Mouse (Mus musculus): ENCODE data around the gene Hspb1. TPM values are rescaled to one million over a fixed set of nuclear protein-coding genes. Genes with fewer than 3 reads are reported as not detected.
A peak's percentile ranks its signal among the peaks of the same experiment; 100 is the strongest.

The Hspb1 gene
- total RNA-seq (2021) = 1 to 10 TPM; 3.2 to 3.7 TPM

DNA sequence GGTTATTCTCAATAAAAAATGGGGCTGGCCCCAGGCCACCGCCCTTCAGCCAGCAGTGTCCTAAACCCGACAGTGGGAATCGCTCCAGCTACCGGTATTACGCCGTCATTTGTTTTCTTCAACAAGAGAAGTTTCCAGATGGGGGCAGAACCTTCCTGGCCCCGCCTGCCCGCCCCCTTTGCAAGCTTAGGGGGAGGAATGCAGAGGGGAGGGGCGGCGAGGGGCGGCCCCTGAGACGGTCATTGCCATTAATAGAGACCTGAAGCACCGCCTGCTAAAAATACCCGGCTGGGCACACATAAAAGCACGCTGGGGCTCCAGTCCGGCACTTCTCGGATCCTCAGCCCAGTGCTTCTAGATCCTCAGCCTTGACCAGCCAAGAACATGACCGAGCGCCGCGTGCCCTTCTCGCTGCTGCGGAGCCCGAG, at the start of gene Hspb1:
TSS of gene Hspb1 (plus strand) at position 245 of the 428 bp plus-strand sequence.
- DNase-seq = peak; percentile 26
- intact Hi-C loops (cut with DNase I) = no loop called here

DNA sequence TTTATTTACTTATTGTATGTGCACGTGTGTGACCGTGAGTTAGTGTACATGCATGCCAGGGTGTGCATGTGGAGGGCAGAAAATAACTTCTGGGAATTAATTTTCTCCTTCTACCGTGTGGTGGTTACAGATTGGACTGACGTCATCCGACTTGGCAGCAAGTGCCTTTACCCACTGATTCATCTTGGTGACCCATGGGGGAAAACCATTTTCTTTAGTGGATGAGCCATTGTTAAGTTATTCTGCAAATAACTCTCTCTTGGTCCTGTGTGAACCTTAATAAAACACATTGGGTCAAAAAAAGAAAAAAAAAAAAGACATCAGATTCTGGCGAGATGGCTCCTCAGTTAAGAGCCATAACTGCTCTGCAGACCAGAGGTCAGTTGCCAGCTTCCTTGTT, 46.1 kb upstream of the Hspb1 start:
- intact Hi-C loops (cut with DNase I) = no loop called here
- no peak for DNase-seq

DNA sequence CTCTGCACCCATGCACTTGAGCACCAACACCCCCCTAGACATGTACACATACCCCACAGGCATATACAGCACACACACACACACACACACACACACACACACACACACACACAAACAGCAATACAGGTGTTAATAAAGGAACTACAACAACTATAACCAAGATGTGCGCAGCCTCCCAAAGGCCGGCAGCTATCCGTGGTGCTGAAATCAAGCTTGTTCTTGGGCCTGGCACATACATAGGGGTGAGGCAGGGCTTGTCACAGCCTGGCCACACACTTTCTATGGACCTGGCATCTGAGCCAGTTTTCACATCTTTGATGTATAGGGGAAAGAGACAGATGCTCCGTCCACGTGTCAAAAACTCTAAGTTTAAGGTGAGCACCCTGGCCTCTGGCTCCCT, 44.3 kb upstream of the Hspb1 start:
- DNase-seq = no peak
- intact Hi-C loops (cut with DNase I) = no loop called here

DNA sequence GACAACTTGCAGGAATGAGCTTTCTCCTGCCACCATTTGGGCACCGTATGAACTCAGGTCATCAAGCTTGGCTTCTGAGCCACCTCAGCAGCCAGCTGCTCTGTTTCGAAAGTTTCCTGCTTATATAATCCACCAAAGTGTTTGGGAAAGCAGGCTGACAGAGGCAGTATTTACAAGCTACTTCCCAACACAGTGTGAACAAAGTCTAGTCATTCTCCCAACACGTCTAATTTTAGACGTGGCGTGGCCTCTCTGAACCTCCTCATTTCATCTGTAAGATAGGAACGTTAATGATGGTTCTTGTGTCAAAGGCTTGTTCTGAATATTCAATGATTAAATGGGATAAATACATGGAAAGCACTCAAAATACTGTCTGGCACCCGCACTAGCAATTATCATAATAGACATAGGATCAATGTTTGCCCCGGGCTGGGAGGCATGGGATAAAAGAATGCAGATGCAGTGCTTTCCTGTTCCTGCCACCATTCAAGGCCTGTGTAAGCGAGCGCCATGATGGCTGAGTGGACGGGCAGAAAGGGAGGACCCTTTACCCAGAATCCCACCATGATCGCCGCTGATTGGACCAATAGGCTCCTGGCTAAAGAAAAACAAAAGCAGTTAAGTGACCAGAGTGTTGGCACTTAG, 41.9 kb upstream of the Hspb1 start:
- no peak for DNase-seq
- intact Hi-C loops (cut with DNase I) = no loop called here

DNA sequence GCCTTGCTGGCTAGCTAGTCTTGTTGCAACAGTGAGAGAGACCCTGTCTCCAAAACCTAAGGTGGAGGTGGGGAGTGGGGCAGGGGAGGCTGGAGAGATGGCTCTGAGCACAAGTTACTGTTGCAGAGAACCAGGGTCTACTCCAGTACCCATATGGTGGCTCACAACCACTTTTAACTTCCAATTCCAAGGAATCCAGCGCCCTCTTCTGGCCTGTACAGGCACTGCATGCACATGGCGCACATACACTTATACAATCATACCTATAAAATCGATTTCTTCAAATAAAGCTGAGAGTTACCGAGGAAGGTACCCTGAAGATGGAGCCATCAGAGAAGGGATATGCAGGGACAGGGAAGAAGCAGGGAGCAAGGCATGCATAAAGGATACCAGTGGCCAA, 40.3 kb upstream of the Hspb1 start:
- DNase-seq = no peak
- intact Hi-C loops (cut with DNase I) = no loop called here

DNA sequence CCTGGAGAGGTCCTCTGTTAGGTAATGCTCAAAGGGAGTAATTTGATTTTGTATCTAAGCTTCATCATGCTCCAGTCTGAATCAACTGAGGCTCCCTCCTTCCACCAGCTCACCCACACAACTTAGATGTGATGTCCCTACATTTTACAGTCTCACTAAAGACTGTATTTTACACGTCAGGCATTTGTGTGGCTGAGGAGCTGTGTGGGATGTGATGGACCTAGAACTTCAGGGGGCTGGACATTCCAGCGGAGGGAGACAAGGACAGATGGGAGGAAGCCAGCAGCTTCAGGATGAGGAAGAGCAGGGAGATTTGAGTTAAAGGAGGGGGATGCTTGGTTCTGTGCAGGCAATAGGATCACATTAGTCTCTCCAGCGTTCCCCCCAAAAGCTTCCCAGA, 39.8 kb upstream of the Hspb1 start:
- intact Hi-C loops (cut with DNase I) = no loop called here
- no peak for DNase-seq

DNA sequence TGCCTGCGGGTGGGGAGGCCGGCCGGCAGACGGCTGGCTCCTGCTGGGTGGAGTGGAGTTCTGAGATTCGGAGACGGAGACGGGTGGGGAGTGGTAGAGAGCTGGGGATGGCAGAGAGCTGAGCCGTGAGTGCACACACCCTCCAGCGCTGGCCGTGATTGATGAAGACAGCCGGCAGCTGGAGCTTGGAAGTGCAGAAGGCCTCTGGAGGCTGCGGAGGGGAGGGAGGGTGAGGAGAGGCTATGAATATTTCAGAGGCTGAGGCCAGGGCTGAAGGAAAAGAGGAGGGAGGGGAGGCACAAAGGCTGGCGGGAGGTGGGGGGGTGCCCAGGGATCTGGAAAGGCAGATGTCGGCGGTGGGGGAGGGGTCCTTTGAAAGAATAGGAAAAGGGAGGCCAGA, 36.7 kb upstream of the Hspb1 start:
- DNase-seq = peak; percentile 83
- intact Hi-C loops (cut with DNase I) = no loop called here

DNA sequence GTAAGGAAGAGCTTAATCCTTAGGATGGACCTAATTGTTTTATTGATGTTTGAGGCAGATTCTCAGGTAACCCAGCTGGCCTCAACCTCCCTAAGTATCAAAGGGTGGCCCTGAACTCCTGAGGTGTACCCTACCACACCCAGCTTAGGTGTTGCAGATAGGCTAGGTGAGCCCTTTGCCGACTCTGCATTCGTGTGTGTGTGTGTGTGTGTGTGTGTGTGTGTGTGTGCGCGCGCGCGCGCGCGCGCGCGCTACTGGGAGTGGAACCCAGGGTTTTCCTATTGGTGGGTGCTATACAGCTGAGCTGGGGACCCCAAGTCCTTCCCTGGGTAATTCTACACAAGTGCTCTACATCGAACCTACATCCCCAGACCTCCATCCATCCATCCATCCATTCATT, 36.2 kb upstream of the Hspb1 start:
- intact Hi-C loops (cut with DNase I) = no loop called here
- DNase-seq = no peak

DNA sequence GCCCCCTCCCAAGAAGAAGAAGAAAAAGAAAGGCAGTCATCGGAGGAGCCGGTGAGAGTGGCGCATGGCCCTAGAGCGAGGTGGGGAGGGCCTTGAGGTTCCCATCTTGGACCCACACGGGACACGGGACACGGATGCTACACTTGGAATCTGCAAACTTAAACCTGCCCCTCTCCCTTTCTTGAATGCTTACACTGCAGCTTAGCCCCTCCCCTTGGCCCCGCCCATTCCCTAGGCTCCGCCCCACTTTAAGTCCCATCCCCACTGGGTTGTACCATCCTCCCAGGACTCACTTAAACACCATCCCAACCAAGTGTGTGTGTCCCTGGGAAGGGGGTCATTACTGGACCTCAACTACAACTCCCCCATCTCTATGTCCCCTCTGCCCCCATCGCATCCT, 35.3 kb upstream of the Hspb1 start:
- no peak for DNase-seq
- intact Hi-C loops (cut with DNase I) = no loop called here

DNA sequence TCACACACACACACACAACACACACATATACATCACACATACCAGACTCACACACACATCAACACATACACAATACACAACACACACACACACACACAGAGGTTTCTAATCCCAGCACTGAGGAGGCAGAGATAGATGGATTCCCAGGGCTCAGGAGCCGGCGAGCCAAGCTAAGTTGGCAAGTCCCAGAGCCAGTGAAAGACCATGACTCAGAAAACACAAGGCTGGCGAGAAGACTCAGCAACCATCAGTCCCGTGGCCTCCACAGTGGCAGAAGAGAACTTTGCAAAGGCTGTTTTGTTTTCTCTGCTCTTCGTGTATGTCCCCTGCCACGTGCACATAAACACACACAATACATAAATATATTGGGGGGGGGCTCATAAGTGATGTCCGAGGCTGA, 34.0 kb upstream of the Hspb1 start:
- intact Hi-C loops (cut with DNase I) = no loop called here
- DNase-seq = no peak

DNA sequence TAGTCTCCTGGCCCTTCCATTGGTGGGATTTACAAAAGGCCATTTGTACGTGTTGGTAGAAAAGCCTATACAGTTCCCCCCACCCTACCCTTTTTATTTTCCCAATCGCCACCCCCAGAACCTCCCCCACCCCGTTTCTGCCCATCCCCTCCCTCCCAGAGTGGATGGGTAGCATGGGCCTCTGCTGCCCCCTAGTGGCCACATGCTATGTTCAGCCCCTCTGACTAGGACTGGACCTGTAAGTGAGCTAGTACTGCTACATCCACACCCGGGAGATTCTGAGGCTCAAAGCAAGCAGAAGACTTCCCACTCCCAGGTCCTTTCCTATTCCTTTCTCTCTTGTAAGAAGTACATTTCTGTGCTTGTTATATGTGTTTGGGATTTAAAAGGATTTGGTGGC, 32.6 kb upstream of the Hspb1 start:
- intact Hi-C loops (cut with DNase I) = loop anchor here (5.0 kb wide), 1 partner anchor 58 kb away; no protein-coding TSS in a partner anchor
- DNase-seq = peak; percentile 87

DNA sequence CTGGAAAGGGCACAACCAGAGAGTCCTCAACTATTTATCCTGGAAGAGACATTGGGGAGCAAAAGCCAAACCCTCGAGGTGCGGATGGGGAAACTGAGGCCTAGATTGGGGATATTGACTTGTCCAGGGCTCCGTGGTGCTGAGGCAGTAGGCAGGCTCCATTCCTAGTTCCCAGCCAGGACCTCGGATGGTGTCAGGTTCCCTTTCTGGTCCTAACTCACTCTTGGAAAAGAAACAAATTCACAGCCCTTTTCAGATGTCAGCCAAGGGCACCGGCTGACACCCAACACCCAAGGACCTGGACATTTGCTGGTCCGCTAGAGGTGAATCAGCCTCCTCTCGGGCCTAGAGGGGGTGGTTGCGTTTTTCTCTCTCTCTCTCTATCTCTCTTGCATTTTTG, 21.1 kb upstream of the Hspb1 start:
- DNase-seq = no peak
- intact Hi-C loops (cut with DNase I) = no loop called here

DNA sequence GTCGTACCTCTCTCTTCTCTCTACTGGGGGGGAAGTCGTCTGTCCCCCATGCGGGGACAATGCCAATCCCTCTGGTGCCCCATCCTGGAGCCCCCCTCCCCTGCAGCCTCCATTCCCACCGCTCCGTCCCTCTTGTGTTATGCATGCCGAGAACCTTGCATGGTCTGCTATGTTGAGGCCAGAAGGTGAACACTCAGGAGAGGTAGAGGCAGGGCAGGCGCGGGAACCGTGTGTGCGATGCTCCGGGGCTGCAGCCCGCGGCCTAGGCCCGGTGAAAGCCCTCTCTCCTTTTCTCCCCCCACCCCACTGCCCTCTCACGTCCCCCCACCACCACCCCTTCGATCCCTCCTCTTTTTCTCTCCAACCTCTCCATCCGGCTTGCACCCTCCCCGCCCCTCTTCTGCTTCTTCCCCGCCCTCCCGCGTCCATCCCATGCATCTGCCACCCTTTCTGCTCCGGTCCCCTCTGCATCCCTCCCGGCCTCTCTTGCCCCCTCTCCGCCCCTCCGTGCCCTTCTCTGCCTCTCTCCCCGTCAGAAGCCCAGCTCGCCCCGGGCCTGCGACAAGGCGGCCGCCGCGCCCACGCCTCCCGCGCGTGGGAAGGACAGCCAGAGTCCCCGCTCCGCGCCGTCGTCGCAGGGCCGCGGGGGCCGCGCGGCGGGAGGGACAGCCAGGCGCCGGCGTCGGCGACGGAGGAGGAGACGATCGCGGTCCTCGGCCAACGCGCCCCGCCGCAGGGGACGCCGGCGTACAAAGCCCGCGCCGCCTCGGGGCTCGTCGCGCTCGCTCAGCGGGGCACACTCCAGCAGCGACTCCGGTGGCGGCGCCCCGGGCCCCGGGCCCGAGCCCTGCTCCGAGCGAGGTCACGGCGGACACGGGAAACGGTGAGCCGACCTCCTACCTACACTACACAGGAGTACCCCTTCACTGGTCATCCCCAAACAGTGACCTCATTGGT, 19.8 kb upstream of the Hspb1 start:
- no peak for DNase-seq
- intact Hi-C loops (cut with DNase I) = no loop called here

DNA sequence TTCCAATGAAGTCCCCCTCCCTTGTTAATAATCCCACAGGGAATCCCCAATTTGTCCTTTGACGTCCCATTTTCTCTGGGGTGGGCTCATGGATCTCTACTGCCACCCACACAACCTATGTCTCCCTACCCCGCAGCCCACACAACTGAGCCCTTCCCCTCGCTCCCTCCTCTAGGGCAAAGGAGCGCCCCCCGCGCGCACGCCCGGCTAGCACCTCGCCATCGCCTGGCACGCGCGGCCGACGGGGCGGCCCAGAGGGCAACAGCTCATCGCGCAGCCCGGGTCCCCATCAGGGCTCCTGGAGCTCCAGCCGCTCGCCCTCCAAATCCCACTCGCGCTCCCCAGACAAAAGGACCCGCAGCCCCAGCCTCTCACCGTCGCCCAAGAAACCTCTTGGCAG, 19.1 kb upstream of the Hspb1 start:
- intact Hi-C loops (cut with DNase I) = no loop called here
- no peak for DNase-seq

DNA sequence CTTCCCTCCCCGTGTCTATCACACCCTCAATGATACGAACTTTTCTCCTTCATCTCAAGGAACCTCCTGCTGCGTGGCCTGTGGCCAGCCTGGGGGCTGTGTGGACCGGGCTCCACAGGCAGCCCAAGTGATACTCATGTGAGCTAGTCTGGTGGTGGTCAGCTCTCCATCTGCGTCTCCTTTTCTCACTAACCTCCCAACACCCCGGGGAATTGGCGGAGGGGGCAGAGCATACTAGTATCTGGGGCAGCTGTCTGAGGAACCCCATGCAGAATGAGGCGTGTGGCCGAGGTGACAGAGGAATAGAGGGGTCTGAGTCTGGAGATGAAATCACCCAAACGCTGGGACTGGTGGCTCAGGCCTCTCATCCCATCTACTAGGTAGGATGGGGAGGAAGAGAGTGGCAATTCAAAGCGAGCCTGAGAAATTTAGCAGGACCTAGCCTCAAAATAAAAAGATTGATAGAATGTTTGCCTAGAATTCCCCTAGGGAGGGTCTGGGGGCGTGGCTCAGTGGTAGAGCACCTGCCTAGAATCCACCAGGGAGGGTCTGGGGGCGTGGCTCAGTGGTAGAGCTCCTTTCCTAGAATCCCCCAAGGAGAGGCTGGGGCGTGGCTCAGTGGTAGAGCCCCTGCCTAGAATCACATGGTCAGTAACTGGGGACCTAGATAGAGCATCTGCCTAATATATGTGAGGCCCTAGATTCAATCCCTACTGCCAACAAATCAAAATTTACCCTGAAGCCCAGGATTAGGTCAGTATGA, 17.9 kb upstream of the Hspb1 start:
- intact Hi-C loops (cut with DNase I) = no loop called here
- no peak for DNase-seq

DNA sequence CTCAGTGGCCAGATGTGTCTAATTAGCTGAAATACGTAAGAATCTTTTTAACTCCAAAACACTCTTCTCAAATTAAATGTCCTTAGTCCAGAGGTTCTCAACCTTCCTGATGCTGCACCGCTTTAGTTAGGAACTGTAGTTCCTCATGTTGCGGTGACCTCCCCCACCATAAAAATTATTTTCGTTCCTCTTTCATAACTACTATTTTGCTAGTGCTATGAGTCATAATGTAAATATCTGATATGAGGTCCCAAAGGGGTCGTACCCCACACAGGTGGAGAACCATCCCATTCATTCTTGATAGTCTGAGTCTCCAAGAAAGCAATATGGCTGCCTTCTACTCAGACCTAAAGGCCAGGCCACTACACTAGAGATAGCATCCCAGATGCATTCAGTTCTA, 17.2 kb upstream of the Hspb1 start:
- no peak for DNase-seq
- intact Hi-C loops (cut with DNase I) = no loop called here

DNA sequence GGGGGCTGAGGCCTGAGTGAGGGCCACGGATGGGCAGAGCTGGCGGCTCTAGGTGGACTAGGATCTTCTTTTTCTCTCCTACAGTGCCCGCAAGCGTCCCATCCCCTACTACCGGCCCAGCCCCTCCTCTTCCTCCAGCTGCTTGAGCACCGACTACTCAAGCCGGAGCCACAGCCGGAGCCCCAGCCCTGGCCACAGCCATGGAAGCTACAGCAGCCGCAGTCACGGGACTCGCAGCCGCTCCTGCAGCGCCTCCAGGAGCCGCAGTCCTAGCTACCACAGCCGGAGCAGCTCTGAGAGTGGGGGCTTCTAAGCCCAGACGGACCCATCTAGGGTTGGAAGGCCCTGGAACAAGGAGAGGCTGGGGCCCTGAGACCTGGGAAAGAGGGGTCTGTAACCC, 14.7 kb upstream of the Hspb1 start:
- intact Hi-C loops (cut with DNase I) = no loop called here
- no peak for DNase-seq

DNA sequence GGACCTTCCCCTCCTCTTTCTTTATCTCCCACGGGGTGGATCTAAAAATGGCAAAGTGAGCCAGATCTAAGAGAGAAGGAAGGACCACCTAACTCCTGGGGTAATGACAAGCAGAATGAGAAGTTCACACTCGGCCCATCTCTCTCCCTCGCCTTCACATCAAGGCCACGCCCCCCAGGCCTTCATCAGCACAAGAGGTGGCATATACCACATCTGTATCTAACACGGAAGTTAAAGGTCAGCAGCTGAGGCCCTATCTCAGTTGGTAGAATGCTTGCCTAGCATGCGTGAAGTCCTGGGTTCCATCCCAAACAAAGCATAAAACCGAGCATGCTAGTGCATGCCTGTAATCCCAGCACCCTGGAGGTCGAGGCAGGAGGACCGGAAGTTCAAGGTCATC, 14.0 kb upstream of the Hspb1 start:
- DNase-seq = no peak
- intact Hi-C loops (cut with DNase I) = no loop called here

DNA sequence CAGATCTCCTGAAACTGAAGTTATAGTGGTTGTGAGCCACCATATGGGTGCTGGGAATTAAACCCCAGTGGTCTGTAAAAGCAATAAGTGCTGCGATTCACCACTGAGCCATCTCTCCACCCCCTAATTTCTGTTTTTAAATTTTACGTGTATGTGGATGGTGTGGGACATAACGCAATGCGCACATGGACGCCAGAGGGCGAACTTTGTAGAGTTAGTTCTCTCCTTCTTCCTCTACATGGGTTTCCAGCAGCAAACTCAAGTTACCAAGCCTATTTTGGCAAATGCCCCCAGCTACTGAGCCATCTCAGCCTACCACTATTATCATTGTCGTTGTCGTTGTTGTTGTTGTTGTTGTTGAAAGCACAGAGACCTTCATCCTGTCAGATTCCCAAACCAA, 10.5 kb upstream of the Hspb1 start:
- intact Hi-C loops (cut with DNase I) = no loop called here
- peak; percentile 64 for DNase-seq

DNA sequence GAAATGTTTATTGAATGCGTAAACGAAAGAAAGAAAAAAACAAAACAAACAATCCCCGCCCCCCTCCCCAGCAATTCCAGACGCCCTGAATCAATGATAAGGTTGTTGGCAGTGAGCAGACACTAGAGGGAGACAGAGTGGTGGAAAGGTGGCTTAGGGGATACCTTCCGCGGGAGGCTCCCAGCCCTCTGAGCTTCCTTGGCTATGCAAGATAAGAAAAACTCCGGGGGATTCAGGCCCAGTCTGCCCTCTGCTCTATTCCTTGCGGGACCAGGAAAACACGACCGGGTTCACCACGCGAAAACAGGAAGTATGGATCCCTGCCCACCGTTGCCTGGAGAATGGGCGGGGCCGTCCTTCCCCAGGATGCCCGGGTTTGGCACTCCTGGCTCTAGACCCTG, 9.9 kb upstream of the Hspb1 start:
- peak; percentile 61 for DNase-seq
- intact Hi-C loops (cut with DNase I) = no loop called here

DNA sequence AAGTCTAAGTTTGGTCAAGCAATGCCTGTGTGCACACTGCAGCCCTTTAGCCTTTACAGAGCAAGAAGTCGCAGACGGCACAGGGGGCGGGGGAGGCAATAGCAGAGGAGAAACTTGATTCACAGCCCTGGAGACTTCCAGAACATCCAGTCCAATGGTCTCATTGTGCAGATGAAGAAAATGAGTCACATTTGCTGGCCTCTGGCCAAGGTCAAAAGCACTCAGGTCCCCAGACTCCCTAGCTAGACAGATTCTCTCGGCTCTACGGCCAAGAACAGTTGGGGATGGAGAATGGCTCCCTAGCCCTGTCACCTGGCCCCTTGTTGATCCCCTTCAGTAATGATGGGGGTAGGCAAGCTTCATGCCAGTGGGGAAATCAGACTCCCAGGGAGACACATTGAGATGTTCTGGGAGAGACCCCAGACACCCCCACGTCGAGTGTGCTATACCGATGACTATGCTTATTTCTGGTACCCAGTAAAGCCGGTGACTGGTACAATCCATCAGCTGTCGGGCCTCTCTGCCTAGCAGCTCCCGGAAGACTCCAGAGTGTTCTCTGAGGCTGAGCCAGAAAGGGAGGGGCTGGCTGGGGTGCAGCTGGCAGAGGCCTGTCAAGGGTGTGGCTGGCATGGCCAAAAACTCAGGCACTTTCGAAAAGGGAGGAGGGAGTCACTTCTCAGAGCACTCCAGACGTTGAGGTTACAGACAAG, 8.1 kb upstream of the Hspb1 start:
- intact Hi-C loops (cut with DNase I) = no loop called here

More for the DNA sequence above, 8.1 kb upstream of the Hspb1 start:
- DNase-seq = peak; percentile 78

All from left cerebral cortex, postnatal 4 days (tissue).